Mouse (Mus musculus): ENCODE measurements at regions not wholly inside any gene's neighbourhood (a gene's known extent, or its start where the extent isn't known, plus 50 kb on each side); places are given as distances from the start of the nearest gene placed in this dataset.

GRCm38 (mm10) chr11:64208306-64208705, 129.0 kb upstream of the Cox10 start:
- no peak for TF ChIP-seq CTCF (conservative IDR thresholded peaks at IDR 0.05; ENCODE audit: insufficient read depth, insufficient read length, low read depth, low read length)
- TF ChIP-seq POLR2A (IDR thresholded peaks at IDR 0.05; ENCODE audit: low read depth, low read length): no peak
